Mouse (Mus musculus): ENCODE measurements around the gene Casq2. TPM values are rescaled to one million over a fixed set of nuclear protein-coding genes. Genes with fewer than 3 reads are reported as not detected.

Casq2 gene
- 2.3 TPM for polyA plus RNA-seq (2015; fragmentation: Illumina TruSeq; extraction: RNeasy Lipid Tissue Mini Kit (QIAGEN cat#74804); ENCODE audit: insufficient read depth, low replicate concordance)

GRCm38 (mm10) chr3:102086283-102086682, at the start of gene Casq2:
Gene Casq2, plus strand, starts transcription at chr3:102086415.

Other genes with a start within 250 kb of the Casq2 start
- 1.6 TPM for gene Mab21l3, start 237.5 kb upstream of the Casq2 start, polyA plus RNA-seq (2015; fragmentation: Illumina TruSeq; extraction: RNeasy Lipid Tissue Mini Kit (QIAGEN cat#74804); ENCODE audit: insufficient read depth, low replicate concordance)
- gene Slc22a15, start 162.0 kb upstream of the Casq2 start, polyA plus RNA-seq (2015; fragmentation: Illumina TruSeq; extraction: RNeasy Lipid Tissue Mini Kit (QIAGEN cat#74804); ENCODE audit: insufficient read depth, low replicate concordance), result 5.2 TPM
- not detected for gene Nhlh2, start 76.3 kb upstream of the Casq2 start, polyA plus RNA-seq (2015; fragmentation: Illumina TruSeq; extraction: RNeasy Lipid Tissue Mini Kit (QIAGEN cat#74804); ENCODE audit: insufficient read depth, low replicate concordance)
- 5.1 TPM for gene Vangl1, start 118.3 kb downstream of the Casq2 start, polyA plus RNA-seq (2015; fragmentation: Illumina TruSeq; extraction: RNeasy Lipid Tissue Mini Kit (QIAGEN cat#74804); ENCODE audit: insufficient read depth, low replicate concordance)

Measured in spleen, adult 10 weeks (tissue).